17 mouse cellular contexts compared by ENCODE assay signal in the genomic region with DNA sequence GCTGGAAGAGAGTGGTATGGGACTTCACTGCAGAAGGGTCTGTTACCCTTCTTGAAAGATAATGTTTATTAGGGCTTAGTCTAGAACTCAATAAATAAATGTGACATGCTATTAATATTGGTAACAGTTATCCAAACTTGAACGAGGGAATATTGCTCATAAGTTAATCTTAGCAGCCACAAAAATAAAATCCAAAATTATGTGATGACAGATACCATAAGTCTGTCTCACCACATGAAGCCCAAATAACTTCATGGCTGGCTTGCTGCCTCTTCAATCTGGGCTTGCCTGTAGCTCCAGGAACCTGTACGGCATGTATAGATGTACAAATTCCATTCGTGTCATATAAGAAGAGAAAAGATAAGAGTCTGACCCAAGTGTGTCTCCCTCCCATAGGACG.
"Had no signal": no experiment of that assay in that cellular context is flagged by ENCODE, and none has a peak within 500 bp of the region (broad histone marks: within the 10 kb centered on the region; RNA-seq: fewer than 3 reads in every experiment).

No protein-coding gene starts in this region.

- H3K4me2 ChIP-seq: liver, embryonic 11.5 days; liver, embryonic 13.5 days; liver, embryonic 15.5 days; midbrain, embryonic 11.5 days; midbrain, embryonic 13.5 days; midbrain, embryonic 15.5 days; neural tube, embryonic 12.5 days; stomach, embryonic 15.5 days had no signal

- H3K9me3 ChIP-seq: liver, embryonic 13.5 days; liver, embryonic 15.5 days; megakaryocyte, embryonic 14.5 days; midbrain, embryonic 13.5 days; midbrain, embryonic 15.5 days; neural tube, embryonic 12.5 days; stomach, embryonic 15.5 days had no signal

- DNase-seq: liver; liver, embryonic 13.5 days; liver, postnatal 0 days; right cerebral cortex, postnatal 14 days; thymus, adult 2 months; thymus, postnatal 25 days; thymus, postnatal 4 days had no signal

- H3K27ac ChIP-seq: liver, embryonic 13.5 days; liver, embryonic 15.5 days; macrophage; midbrain, embryonic 13.5 days; midbrain, embryonic 15.5 days; neural tube, embryonic 12.5 days; stomach, embryonic 15.5 days; stomach, postnatal 0 days had no signal

- H3K27me3 ChIP-seq: liver, embryonic 13.5 days; liver, embryonic 15.5 days; megakaryocyte, embryonic 14.5 days; midbrain, embryonic 13.5 days; midbrain, embryonic 15.5 days; neural tube, embryonic 12.5 days; stomach, embryonic 15.5 days had no signal

- H3K4me3 ChIP-seq: liver, embryonic 13.5 days; liver, embryonic 15.5 days; megakaryocyte, embryonic 14.5 days; midbrain, embryonic 13.5 days; midbrain, embryonic 15.5 days; neural tube, embryonic 12.5 days; stomach, embryonic 15.5 days had no signal

- H3K4me1 ChIP-seq: liver, embryonic 15.5 days; megakaryocyte, embryonic 14.5 days; midbrain, embryonic 13.5 days; midbrain, embryonic 15.5 days; neural tube, embryonic 12.5 days; stomach, embryonic 15.5 days had no signal

- H3K9ac ChIP-seq: liver, embryonic 13.5 days; liver, embryonic 15.5 days; liver, postnatal 0 days; midbrain, embryonic 13.5 days; midbrain, embryonic 15.5 days; neural tube, embryonic 12.5 days; stomach, embryonic 15.5 days had no signal

- ATAC-seq: liver, postnatal 0 days; midbrain, embryonic 13.5 days; midbrain, embryonic 15.5 days had no signal

- H3K36me3 ChIP-seq: liver, embryonic 13.5 days; liver, embryonic 15.5 days; midbrain, embryonic 13.5 days; midbrain, embryonic 15.5 days; neural tube, embryonic 12.5 days; stomach, embryonic 15.5 days had no signal
